Mouse (Mus musculus) heart, embryonic 14.5 days (tissue): Measurements from ENCODE around the gene Opa3. TPM values are rescaled to one million over a fixed set of nuclear protein-coding genes. Genes with fewer than 3 reads are reported as not detected.

Experiments
- ATAC-seq: fragments of 200-750 bp; cut with Nextera tagmentation; 2 replicates; pipeline ENCODE4 v1.8.0; 2017; ENCODE audit warnings: low read depth, moderate TSS enrichment; ENCODE audit not compliant: insufficient number of reproducible peaks, insufficient read depth, low FRiP score
- H3K27ac ChIP-seq, 2 experiments: fragments of 200-500 bp in 1 of 2; fragments of 300-500 bp in 1 of 2; sonication (generic) in 1 of 2; replicated peaks in 1 of 2; 2 replicates each; pipeline ENCODE4 v1.5.1; 2012 to 2014; ENCODE audit warnings: low read depth in 2 of 2, low read length in 2 of 2, control low read depth in 1 of 2, mild to moderate bottlenecking in 1 of 2, mixed read lengths in 1 of 2; ENCODE audit not compliant: control insufficient read depth in 1 of 2, insufficient read depth in 1 of 2
- H3K27me3 ChIP-seq: fragments of 300-500 bp; sonication (generic); 2 replicates; pipeline ENCODE4 v1.6.1; 2014; ENCODE audit warnings: mild to moderate bottlenecking, low read length, control low read depth; ENCODE audit not compliant: control insufficient read depth, insufficient read depth
- H3K36me3 ChIP-seq: fragments of 300-500 bp; sonication (generic); 2 replicates; pipeline ENCODE4 v1.6.1; 2014; ENCODE audit warnings: mild to moderate bottlenecking, control low read depth, low read length, mixed read lengths; ENCODE audit not compliant: control insufficient read depth, insufficient read depth
- H3K4me1 ChIP-seq, 2 experiments: fragments of 200-500 bp in 1 of 2; fragments of 300-500 bp in 1 of 2; sonication (generic) in 1 of 2; 2 replicates each; pipeline ENCODE4 v1.6.1; 2012 to 2014; ENCODE audit warnings: low read length in 2 of 2, control low read depth in 1 of 2, mixed read lengths in 1 of 2; ENCODE audit not compliant: control insufficient read depth in 2 of 2, insufficient read depth in 2 of 2
- H3K4me2 ChIP-seq: fragments of 300-500 bp; sonication (generic); 2 replicates; pipeline ENCODE4 v1.6.1; 2014; ENCODE audit warnings: mild to moderate bottlenecking, low read length
- H3K4me3 ChIP-seq, 2 experiments: fragments of 200-500 bp in 1 of 2; fragments of 300-500 bp in 1 of 2; sonication (generic) in 1 of 2; 2 replicates each; pipeline ENCODE4 v1.5.1; 2012 to 2014; ENCODE audit warnings: low read length in 2 of 2, mild to moderate bottlenecking in 2 of 2, control low read depth in 1 of 2, low read depth in 1 of 2, moderate library complexity in 1 of 2; ENCODE audit not compliant: control insufficient read depth in 1 of 2, insufficient read depth in 1 of 2
- H3K9ac ChIP-seq: fragments of 300-500 bp; sonication (generic); 2 replicates; pipeline ENCODE4 v1.6.1; 2014; ENCODE audit warnings: mild to moderate bottlenecking, low read length
- H3K9me3 ChIP-seq: fragments of 300-500 bp; sonication (generic); 2 replicates; pipeline ENCODE4 v1.6.1; 2016; ENCODE audit warnings: low read length, control low read depth; ENCODE audit not compliant: control insufficient read depth
- WGBS: fragments of 180-500 bp; shearing (Covaris S2); extraction: QIAGEN DNeasy Blood & Tissue Kit; methylation state at CpG from one replicate; pipeline ENCODE4 v1.1.7; 2014; 5-methylcytosine and 5-hydroxymethylcytosine counted together
- polyA plus RNA-seq: library from polyadenylated mRNA; unstranded; fragments of >200 nt; fragmentation: Nextera tagmentation; extraction: Ambion mirVana; gene quantifications from 2 replicates; pipeline ENCODE4 v1.2.1, GENCODE M21; 2014

Opa3 gene
- polyA plus RNA-seq, 1 experiment from 2014 or later, result 36.5 TPM

DNA sequence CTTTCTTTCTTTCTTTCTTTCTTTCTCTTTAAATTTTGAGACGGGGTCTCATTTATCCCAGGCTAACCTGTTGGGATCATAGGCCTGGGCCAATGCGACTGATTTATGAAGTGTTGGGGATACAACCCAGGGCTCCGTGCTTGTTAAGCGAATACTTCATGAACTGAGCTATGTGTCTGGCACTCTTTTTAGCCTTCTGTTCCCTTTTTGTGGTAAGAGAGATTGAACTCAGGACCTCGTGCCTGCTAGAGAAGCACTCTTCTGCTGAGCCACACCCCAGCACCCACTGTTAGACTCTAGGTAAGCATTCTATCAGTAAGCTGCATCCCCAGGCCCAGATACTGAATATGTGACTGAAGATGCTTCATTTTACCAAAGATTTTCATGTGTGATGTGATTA lies 10.6 kb upstream of the Opa3 start:
- WGBS, result 51% methylated on average over 5 of the region's 5 CpGs
- no peaks in the 10 kb centered on the region for H3K9me3 ChIP-seq
- H3K27ac ChIP-seq, result no peak overlapping the region; a peak in 1 of 4 replicates
- no peak overlapping the region for H3K9ac ChIP-seq
- no peaks in the 10 kb centered on the region for H3K27me3 ChIP-seq
- H3K36me3 ChIP-seq, result no peaks in the 10 kb centered on the region
- no peak overlapping the region for H3K4me3 ChIP-seq
- no peak overlapping the region for H3K4me2 ChIP-seq
- H3K4me1 ChIP-seq, result peaks cover 0 to 5% of the 10 kb centered on the region in 2 experiments; a peak in 1 of 4 replicates
- ATAC-seq, result no peak

DNA sequence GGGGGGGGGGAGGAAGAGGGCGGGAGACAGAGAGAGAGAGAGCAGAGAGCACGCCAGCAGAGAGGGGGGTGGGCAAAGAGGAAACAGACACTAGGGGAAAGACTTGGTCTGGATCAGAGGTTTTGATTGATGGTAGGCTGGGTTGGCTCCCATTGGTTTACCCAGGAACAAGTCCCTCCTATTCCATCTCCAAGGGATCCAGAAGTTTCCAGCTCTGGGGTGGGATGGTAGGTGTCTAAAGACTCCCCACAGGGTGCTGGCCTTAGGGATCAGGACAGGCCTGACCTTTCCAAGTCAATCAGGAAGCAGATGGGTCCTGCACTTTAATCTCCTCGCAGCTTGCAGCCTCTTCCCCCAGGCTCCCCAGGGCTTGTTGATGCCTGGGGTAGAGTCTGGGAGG lies 10.2 kb upstream of the Opa3 start:
- 0% methylated on average over 2 of the region's 3 CpGs for WGBS
- no peak for ATAC-seq
- no peak overlapping the region for H3K27ac ChIP-seq
- H3K9me3 ChIP-seq, result no peaks in the 10 kb centered on the region
- H3K36me3 ChIP-seq, result no peaks in the 10 kb centered on the region
- H3K27me3 ChIP-seq, result no peaks in the 10 kb centered on the region
- H3K9ac ChIP-seq, result no peak overlapping the region
- no peak overlapping the region for H3K4me3 ChIP-seq
- peaks cover 0 to 5% of the 10 kb centered on the region in 2 experiments; a peak in 1 of 4 replicates for H3K4me1 ChIP-seq
- H3K4me2 ChIP-seq, result no peak overlapping the region

- Histone ChIP-seq H3K27me3 (no peaks in the 10 kb centered on the region), H3K4me1 (no peaks in the 10 kb centered on the region; a peak in 1 of 4 replicates), H3K27ac (no peak overlapping the region), H3K36me3 (peaks cover under 1% of the 10 kb centered on the region; the same call in 1 of the 2 replicates), H3K4me3 (no peak overlapping the region), H3K9me3 (no peaks in the 10 kb centered on the region), H3K9ac (no peak overlapping the region), H3K4me2 (no peak overlapping the region)
- no peak for ATAC-seq
- WGBS, result 65% methylated on average over 3 of the region's 3 CpGs
These were observed 8.1 kb upstream of the Opa3 start for GRCm38 (mm10) chr7:19220061-19220460.

GRCm38 (mm10) chr7:19222189-19222588 lies 5.9 kb upstream of the Opa3 start:
- Histone ChIP-seq H3K27me3 (no peaks in the 10 kb centered on the region), H3K4me3 (no peak overlapping the region), H3K9ac (no peak overlapping the region), H3K36me3 (peaks cover 8% of the 10 kb centered on the region), H3K9me3 (no peaks in the 10 kb centered on the region), H3K4me1 (peaks cover 5 to 6% of the 10 kb centered on the region in 2 experiments), H3K4me2 (no peak overlapping the region), H3K27ac (no peak overlapping the region)
- WGBS, result 92% methylated on average over 16 of the region's 16 CpGs
- ATAC-seq, result no peak

- H3K9me3 ChIP-seq, result no peaks in the 10 kb centered on the region
- H3K9ac ChIP-seq, result no peak overlapping the region
- no peaks in the 10 kb centered on the region for H3K27me3 ChIP-seq
- H3K36me3 ChIP-seq, result peaks cover 8% of the 10 kb centered on the region
- ATAC-seq, result no peak
- no peak overlapping the region for H3K4me3 ChIP-seq
- WGBS, result 89% methylated on average over 14 of the region's 14 CpGs
- H3K4me1 ChIP-seq, result peaks cover 5 to 6% of the 10 kb centered on the region in 2 experiments
- no peak overlapping the region for H3K27ac ChIP-seq
- H3K4me2 ChIP-seq, result no peak overlapping the region
These were observed 5.3 kb upstream of the Opa3 start for GRCm38 (mm10) chr7:19222875-19223274.

DNA sequence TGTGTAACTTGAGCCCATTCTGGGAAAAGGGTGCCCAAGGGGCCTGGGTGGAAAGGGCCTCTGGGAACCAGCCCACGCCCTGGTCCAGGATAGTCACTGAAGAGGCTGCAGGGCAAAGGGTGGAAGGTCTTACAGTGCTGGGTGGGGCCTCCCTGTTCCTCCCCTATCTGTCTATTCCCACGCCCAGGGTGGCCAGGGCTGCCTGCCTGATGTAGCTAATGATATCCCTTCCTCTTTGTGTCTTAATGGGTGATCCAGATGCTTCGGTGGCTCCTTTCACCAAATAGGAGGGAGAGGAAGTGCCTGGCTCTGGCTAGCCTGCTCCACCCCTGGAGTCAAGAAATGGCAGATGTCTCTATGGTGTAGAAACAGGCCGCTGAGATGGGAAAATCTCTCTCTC lies 3.2 kb upstream of the Opa3 start:
- Histone ChIP-seq H3K4me1 (peaks cover 7 to 14% of the 10 kb centered on the region in 2 experiments), H3K9me3 (no peaks in the 10 kb centered on the region), H3K27me3 (no peaks in the 10 kb centered on the region), H3K4me2 (no peak overlapping the region), H3K27ac (no peak overlapping the region), H3K9ac (no peak overlapping the region), H3K36me3 (peaks cover 8% of the 10 kb centered on the region), H3K4me3 (no peak overlapping the region)
- WGBS, result 77% methylated on average over 4 of the region's 4 CpGs
- ATAC-seq, result no peak

- Histone ChIP-seq H3K36me3 (peaks cover 16% of the 10 kb centered on the region), H3K4me2 (peak overlapping the region; percentile 80), H3K9ac (peak overlapping the region; percentile 89), H3K27me3 (no peaks in the 10 kb centered on the region), H3K4me1 (peaks cover 7 to 14% of the 10 kb centered on the region in 2 experiments), H3K9me3 (no peaks in the 10 kb centered on the region), H3K4me3 (peak overlapping the region; percentile 71 to 76), H3K27ac (peak overlapping the region; percentile 91 to 100)
- 17% methylated on average over 20 of the region's 20 CpGs for WGBS
- peak; percentile 18; the same call in 1 of the 2 replicates for ATAC-seq
These were observed 1.0 kb upstream of the Opa3 start for GRCm38 (mm10) chr7:19226817-19227797.
